In the genomic region with DNA sequence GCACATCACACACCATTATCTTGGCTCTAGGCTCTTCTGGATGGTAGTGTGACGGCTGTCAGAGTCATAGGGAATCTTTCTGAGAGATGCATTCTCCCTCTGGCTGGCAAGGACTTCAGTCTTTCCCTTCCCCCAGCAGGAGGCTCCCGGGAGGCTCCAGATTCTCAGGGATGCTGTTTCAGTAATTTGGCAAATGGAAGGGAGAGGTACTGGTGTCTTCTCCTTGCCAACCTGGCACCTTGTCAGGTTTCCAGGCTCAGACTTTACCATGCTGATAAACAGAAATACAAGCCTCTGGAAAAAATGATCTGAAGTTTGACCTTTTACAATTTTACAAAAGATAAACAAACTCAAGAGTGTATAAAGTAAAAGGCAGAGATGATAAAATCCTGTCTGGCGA, we compare ENCODE assay signal across 13 mouse cellular contexts. TPM values are rescaled to one million over a fixed set of nuclear protein-coding genes. Genes with fewer than 3 reads are reported as not detected.
A peak's percentile ranks its signal among the peaks of the same experiment; 100 is the strongest.
DNase-seq lines count a peak whose midpoint lies in the region; ATAC-seq and TF ChIP-seq lines count a peak whose summit lies in the region.
"Had no signal": no experiment of that assay in that cellular context is flagged by ENCODE, and none has a peak within 500 bp of the region (broad histone marks: within the 10 kb centered on the region; RNA-seq: fewer than 3 reads in every experiment).

No protein-coding gene starts in this region.

- H3K9ac ChIP-seq in heart, embryonic 13.5 days, result no peak overlapping the region
- H3K9ac ChIP-seq in heart, postnatal 0 days (replicated peaks; ENCODE audit: low read depth, low read length), result no peak overlapping the region
- H3K9ac ChIP-seq: intestine, embryonic 15.5 days; liver, embryonic 13.5 days; midbrain, embryonic 15.5 days; neural tube, embryonic 12.5 days had no signal

- no peak for DNase-seq in heart, embryonic 10.5 days (ENCODE audit: low spot score)
- DNase-seq in brain, embryonic 14.5 days (ENCODE audit: low read depth), result peak; percentile 55
- DNase-seq in cerebellum, adult 9-10 months, result peak; percentile 49
- DNase-seq in heart, postnatal 0 days (ENCODE audit: low spot score), result no peak
- DNase-seq in right cerebral cortex, adult 2 months (ENCODE audit: low spot score in 2 of 2), result no peak
- DNase-seq in embryo, embryonic 10 days (ENCODE audit: low spot score), result no peak
- DNase-seq in right cerebral cortex, adult 18-20 months, result no peak
- DNase-seq: adrenal gland, adult 2 months; liver, embryonic 13.5 days had no signal

- no peak for TF ChIP-seq POLR2A in brain, embryonic 14.5 days (IDR thresholded peaks at IDR 0.05; ENCODE audit: borderline replicate concordance, extremely low read depth, insufficient read depth, insufficient read length, poor library complexity, severe bottlenecking)

- TF ChIP-seq EP300 in heart, postnatal 0 days (IDR thresholded peaks at IDR 0.05; ENCODE audit: low read depth), result no peak

- H3K4me2 ChIP-seq in heart, embryonic 13.5 days, result no peak overlapping the region
- H3K4me2 ChIP-seq in heart, postnatal 0 days (ENCODE audit: low read depth, low read length), result no peak overlapping the region
- H3K4me2 ChIP-seq: intestine, embryonic 15.5 days; liver, embryonic 13.5 days; midbrain, embryonic 15.5 days; neural tube, embryonic 12.5 days had no signal

- 36% methylated on average over 3 of the region's 3 CpGs for WGBS in heart, embryonic 13.5 days
- 60% methylated on average over 3 of the region's 3 CpGs for WGBS in heart, embryonic 10.5 days
- WGBS in heart, postnatal 0 days, result 44% methylated on average over 3 of the region's 3 CpGs

- no peak for ATAC-seq in heart, embryonic 13.5 days (ENCODE audit: extremely low read depth, insufficient number of reproducible peaks, low FRiP score, low TSS enrichment)
- no peak for ATAC-seq in heart, postnatal 0 days (ENCODE audit: insufficient read depth, low read depth)
- ATAC-seq: intestine, embryonic 15.5 days; midbrain, embryonic 15.5 days had no signal

- H3K27ac ChIP-seq in heart, embryonic 13.5 days (replicated peaks), result peak overlapping the region; percentile 78; the same call in 1 of the 2 replicates
- H3K27ac ChIP-seq in heart, embryonic 10.5 days, result no peak overlapping the region
- peak overlapping the region; percentile 86 for H3K27ac ChIP-seq in heart, postnatal 0 days (ENCODE audit: low read depth)
- H3K27ac ChIP-seq: intestine, embryonic 15.5 days; liver, embryonic 13.5 days; midbrain, embryonic 15.5 days; neural tube, embryonic 12.5 days had no signal

- H3K4me3 ChIP-seq in heart, embryonic 13.5 days, result no peak overlapping the region
- H3K4me3 ChIP-seq in heart, embryonic 10.5 days, result no peak overlapping the region
- no peak overlapping the region for H3K4me3 ChIP-seq in heart, postnatal 0 days (ENCODE audit: low read depth, low read length)
- H3K4me3 ChIP-seq: intestine, embryonic 15.5 days; liver, embryonic 13.5 days; midbrain, embryonic 15.5 days; neural tube, embryonic 12.5 days had no signal

- TF ChIP-seq CTCF in brain, embryonic 14.5 days (IDR thresholded peaks at IDR 0.05; ENCODE audit: borderline replicate concordance, extremely low read depth, insufficient read depth, insufficient read length), result no peak
- TF ChIP-seq CTCF in heart, postnatal 0 days (IDR thresholded peaks at IDR 0.05; ENCODE audit: low read depth), result peak; percentile 17; the same call in 1 of the 2 replicates

- no peaks in the 10 kb centered on the region for H3K9me3 ChIP-seq in heart, embryonic 13.5 days
- no peaks in the 10 kb centered on the region for H3K9me3 ChIP-seq in heart, embryonic 10.5 days
- no peaks in the 10 kb centered on the region for H3K9me3 ChIP-seq in heart, postnatal 0 days (replicated peaks; ENCODE audit: control insufficient read depth, low read length)
- H3K9me3 ChIP-seq: intestine, embryonic 15.5 days; liver, embryonic 13.5 days; midbrain, embryonic 15.5 days; neural tube, embryonic 12.5 days had no signal

- H3K4me1 ChIP-seq in heart, embryonic 13.5 days, result peaks cover 61% of the 10 kb centered on the region
- H3K4me1 ChIP-seq in heart, embryonic 10.5 days, result peaks cover 33% of the 10 kb centered on the region
- peaks cover 29% of the 10 kb centered on the region for H3K4me1 ChIP-seq in heart, postnatal 0 days (ENCODE audit: control insufficient read depth, insufficient read depth)
- H3K4me1 ChIP-seq: liver, embryonic 13.5 days had no signal

- H3K36me3 ChIP-seq in heart, embryonic 13.5 days, result no peaks in the 10 kb centered on the region
- no peaks in the 10 kb centered on the region for H3K36me3 ChIP-seq in heart, embryonic 10.5 days
- no peaks in the 10 kb centered on the region for H3K36me3 ChIP-seq in heart, postnatal 0 days (replicated peaks; ENCODE audit: control insufficient read depth, insufficient read depth, low read length)
- H3K36me3 ChIP-seq: intestine, embryonic 15.5 days; liver, embryonic 13.5 days; midbrain, embryonic 15.5 days; neural tube, embryonic 12.5 days had no signal

- H3K27me3 ChIP-seq in heart, embryonic 13.5 days (replicated peaks), result no peaks in the 10 kb centered on the region
- peaks cover 5% of the 10 kb centered on the region; the same call in 1 of the 2 replicates for H3K27me3 ChIP-seq in heart, embryonic 10.5 days (ENCODE audit: insufficient read depth, poor library complexity, severe bottlenecking)
- H3K27me3 ChIP-seq in heart, postnatal 0 days (ENCODE audit: control insufficient read depth, insufficient read depth, low read length), result no peaks in the 10 kb centered on the region
- H3K27me3 ChIP-seq: intestine, embryonic 15.5 days; liver, embryonic 13.5 days; midbrain, embryonic 15.5 days; neural tube, embryonic 12.5 days had no signal

RNA-seq across cellular contexts. Expression of a gene that starts 26.9 kb away (rescaled TPM):
- polyA plus RNA-seq in heart, embryonic 13.5 days (2015; fragmentation: Nextera tagmentation; extraction: Ambion mirVana), result 36.8 and 41.9 TPM in 2 replicates
- 32.7 and 43.1 TPM in 2 replicates for polyA plus RNA-seq in heart, embryonic 10.5 days (2016; fragmentation: Nextera tagmentation; extraction: Ambion mirVana)
- polyA plus RNA-seq in brain, embryonic 14.5 days (2012; rRNA removed), result 9.7 and 16.8 TPM in 2 replicates
- 16.5 and 18.0 TPM in 2 replicates for total RNA-seq in heart, postnatal 0 days (2014; rRNA removed; ENCODE audit: low replicate concordance)
- polyA plus RNA-seq in heart, postnatal 0 days (2015; fragmentation: Nextera tagmentation; extraction: Ambion mirVana), result 20.0 and 20.3 TPM in 2 replicates

Comparison
In these comparisons a context has a peak if more than half of its experiments do, and no peak if none do; other contexts are left out.
1. DNase-seq: peak in brain, embryonic 14.5 days (single experiment) and cerebellum, adult 9-10 months (single experiment); none in heart, embryonic 10.5 days (single experiment), heart, postnatal 0 days (single experiment), right cerebral cortex, adult 2 months (0 of 2), embryo, embryonic 10 days (single experiment) and right cerebral cortex, adult 18-20 months (single experiment).